Mouse (Mus musculus): ENCODE measurements at regions not wholly inside any gene's neighbourhood (a gene's known extent, or its start where the extent isn't known, plus 50 kb on each side); places are given as distances from the start of the nearest gene placed in this dataset.
A peak's percentile ranks its signal among the peaks of the same experiment; 100 is the strongest.

DNA sequence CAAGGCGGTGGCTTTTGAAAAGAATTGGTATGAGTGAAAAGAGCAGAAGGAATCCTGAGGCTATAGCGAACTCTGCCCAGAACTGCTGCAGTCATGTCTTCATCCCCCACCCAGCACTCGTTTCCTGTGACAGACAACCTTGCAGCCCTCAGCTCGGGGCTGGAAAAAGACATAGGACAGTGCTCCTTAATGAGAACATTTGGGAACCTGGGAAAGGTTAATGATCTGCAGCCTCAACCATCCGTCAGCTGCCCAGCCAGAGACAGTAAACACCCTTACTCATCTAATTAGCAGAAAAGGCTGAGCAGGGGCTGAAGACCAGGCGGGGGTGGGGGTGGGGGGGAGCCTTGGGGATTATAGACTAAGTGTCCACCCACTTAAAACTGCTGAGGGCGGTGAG is 76.3 kb upstream of the Arhgap36 start:
- H3K4me3 ChIP-seq = no peak overlapping the region
- H3K36me3 ChIP-seq (replicated peaks) = no peaks in the 10 kb centered on the region
- no peaks in the 10 kb centered on the region for H3K9me3 ChIP-seq
- ATAC-seq (replicated peaks) = 0 out of 2 replicates have a peak, but pooled peaks have one; percentile 39
- H3K4me2 ChIP-seq = no peak overlapping the region
- H3K9ac ChIP-seq = no peak overlapping the region
- no peaks in the 10 kb centered on the region for H3K4me1 ChIP-seq
- 40% methylated on average over 7 of the region's 7 CpGs for WGBS
- no peak overlapping the region for H3K27ac ChIP-seq
- H3K27me3 ChIP-seq (replicated peaks) = no peaks in the 10 kb centered on the region

DNA sequence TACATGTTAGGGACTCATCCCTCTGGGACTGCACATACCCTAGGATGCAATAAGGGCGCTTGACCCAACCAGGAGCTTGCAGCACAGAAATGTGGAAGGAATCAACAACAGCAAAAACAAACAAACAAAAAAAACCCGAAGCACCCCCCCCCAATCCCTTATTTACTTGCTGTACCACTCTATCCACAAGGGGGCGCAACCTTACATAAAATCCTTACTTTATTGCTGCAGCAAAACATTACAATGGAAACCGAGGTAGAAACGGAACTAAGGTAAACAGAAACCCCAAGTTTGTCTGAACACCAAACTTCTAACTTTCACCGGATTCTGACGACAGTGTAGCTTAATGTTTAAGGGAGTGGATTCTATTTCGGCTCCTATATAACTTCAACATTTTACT is 86.7 kb upstream of the Arhgap36 start:
- Histone ChIP-seq H3K4me2 (no peak overlapping the region), H3K4me3 (no peak overlapping the region), H3K36me3 (replicated peaks) (no peaks in the 10 kb centered on the region), H3K9me3 (no peaks in the 10 kb centered on the region), H3K27ac (no peak overlapping the region), H3K27me3 (replicated peaks) (no peaks in the 10 kb centered on the region), H3K4me1 (no peaks in the 10 kb centered on the region), H3K9ac (no peak overlapping the region)
- WGBS = 28% methylated on average over 8 of the region's 8 CpGs
- no peak for ATAC-seq (replicated peaks)

DNA sequence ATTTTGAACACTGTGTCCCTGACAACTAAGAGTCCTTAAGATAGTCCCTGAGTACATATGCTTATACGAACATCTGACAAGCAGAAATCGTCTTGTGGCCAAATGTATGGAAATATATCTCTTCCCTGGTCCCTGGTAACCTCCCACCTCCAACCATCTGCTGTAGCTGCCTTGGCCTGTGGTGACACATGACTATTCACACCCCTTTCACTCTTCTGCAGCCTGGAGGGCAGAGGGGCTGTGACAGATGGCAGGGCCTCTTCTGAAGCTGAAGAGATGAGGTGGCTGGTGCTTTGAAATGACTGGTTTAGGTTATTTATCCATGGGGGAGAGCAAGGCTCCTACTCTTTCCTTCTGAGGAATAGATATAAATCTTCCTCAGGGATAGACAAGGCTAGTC is 82.3 kb upstream of the Enox2 start:
- H3K4me1 ChIP-seq = no peaks in the 10 kb centered on the region
- no peak overlapping the region for H3K4me2 ChIP-seq
- ATAC-seq (replicated peaks) = no peak
- no peaks in the 10 kb centered on the region for H3K36me3 ChIP-seq (replicated peaks)
- no peak overlapping the region for H3K9ac ChIP-seq
- no peaks in the 10 kb centered on the region for H3K27me3 ChIP-seq (replicated peaks)
- no peak overlapping the region for H3K4me3 ChIP-seq
- no peak overlapping the region for H3K27ac ChIP-seq
- no peaks in the 10 kb centered on the region for H3K9me3 ChIP-seq
- WGBS = 67% methylated on average over 2 of the region's 2 CpGs

DNA sequence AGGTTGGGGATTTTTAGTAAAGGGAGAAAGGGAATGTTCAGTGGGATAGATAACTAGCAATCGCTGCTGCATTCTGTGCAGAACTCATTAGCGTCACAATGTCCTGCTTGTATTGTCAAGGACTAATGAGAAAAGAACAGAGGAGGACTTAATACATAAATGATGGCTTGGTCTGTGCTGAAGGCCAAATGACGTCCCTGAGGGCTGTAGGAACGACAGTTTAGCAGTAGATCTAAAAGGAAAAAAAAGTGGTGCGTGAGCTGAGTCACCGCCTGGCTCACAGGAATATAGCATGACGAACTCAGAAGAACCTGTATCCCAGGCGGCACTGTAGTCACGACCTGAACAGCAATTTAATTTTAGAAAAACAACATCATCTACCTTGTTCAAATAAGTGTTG is 81.3 kb upstream of the Enox2 start:
- Histone ChIP-seq H3K9me3 (no peaks in the 10 kb centered on the region), H3K4me3 (no peak overlapping the region), H3K4me2 (no peak overlapping the region), H3K9ac (no peak overlapping the region), H3K27ac (no peak overlapping the region), H3K27me3 (replicated peaks) (no peaks in the 10 kb centered on the region), H3K36me3 (replicated peaks) (no peaks in the 10 kb centered on the region), H3K4me1 (no peaks in the 10 kb centered on the region)
- no peak for ATAC-seq (replicated peaks)
- 55% methylated on average over 9 of the region's 9 CpGs for WGBS

DNA sequence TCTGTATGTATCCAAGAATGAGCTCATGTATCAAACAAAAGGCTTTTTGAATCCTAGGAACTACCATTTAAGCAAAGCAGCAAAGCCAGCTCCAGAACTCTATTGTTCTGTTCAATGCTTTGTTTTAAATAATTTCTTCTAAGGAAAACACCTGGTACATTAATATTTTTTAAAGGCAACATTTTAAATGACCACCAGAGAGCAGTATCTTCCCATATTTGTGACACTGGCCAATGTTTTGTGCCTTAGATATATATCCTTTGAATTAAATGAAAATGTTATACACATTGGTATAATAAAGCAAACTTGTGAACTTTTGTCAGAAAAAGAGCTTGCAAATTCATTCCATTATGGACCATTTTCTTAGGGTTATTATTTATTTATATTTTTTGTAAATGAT is 58.4 kb upstream of the Enox2 start:
- Histone ChIP-seq H3K4me1 (no peaks in the 10 kb centered on the region), H3K4me2 (no peak overlapping the region), H3K9me3 (no peaks in the 10 kb centered on the region), H3K27ac (no peak overlapping the region), H3K4me3 (no peak overlapping the region), H3K27me3 (replicated peaks) (no peaks in the 10 kb centered on the region), H3K9ac (no peak overlapping the region), H3K36me3 (replicated peaks) (no peaks in the 10 kb centered on the region)
- ATAC-seq (replicated peaks) = no peak

All from midbrain, embryonic 15.5 days (tissue).